Mouse (Mus musculus): Measurements from ENCODE around the gene Olfr1212.

Olfr1212 gene

DNA sequence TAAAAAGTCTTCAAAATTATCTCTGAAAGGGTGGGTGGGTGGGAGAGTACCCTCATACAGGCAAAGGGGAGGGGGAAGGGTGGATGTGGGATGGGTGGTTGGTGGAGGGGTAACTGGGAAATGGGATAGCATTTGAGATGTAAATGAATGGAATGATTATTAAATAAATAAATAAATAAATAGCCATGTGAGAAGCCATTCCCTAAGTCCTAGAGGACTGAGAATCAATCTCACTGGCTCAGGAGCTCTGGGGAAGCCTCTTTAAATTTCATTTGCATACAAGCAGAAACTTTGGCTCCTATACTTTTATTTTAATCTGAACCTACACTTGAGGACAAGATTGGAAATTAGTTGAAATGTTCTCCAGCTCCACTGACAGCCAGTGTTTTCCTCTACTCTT is at the start of gene Olfr1212:
TSS of gene Olfr1212 (plus strand) at position 301 of the 400 bp plus-strand sequence.
- DNase-seq (ENCODE audit: low spot score), result no peak

DNA sequence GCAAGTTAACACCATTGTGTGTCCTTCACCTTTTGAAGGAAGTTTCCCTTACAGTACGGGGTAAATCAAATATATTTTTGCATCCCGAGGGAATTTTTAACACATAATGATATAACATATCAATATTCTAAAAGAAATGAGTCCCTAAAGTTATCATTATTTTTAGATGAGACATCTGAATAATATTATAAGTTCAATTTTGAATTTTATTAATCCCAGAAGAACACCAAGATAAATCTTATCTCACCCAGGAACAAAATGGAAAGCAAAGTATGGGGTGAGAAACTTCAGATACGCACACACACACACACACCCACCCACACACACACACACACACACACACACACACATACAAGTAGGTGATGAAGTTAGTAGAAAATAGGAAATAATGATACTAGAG is 38.7 kb upstream of the Olfr1212 start, which contains the start of gene Olfr1209:
TSS of gene Olfr1209 (minus strand) at position 101 of the 400 bp plus-strand sequence.
- no peak for DNase-seq (ENCODE audit: low spot score)

DNA sequence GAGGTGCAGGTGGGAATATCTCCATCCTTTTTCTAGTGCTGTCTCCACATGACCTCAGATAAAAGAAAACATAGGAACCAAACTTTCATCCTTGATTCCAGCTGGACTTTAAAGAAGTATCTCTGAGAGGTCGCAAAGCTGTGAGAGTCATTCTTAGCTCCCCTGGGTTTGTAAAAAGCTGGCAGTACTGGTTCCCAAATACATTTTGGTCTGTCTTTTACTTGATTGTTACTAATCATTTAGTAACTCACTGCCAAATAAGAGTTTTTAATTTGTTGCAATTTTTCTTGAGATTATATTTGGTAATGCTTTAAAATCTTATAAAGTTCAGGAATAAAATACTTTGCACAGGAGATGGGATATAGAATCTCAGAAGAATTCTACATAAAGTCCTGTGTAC is 15.8 kb upstream of the Olfr1212 start, which contains the start of gene Olfr1211:
TSS of gene Olfr1211 (minus strand) at position 101 of the 400 bp plus-strand sequence.
- DNase-seq (ENCODE audit: low spot score), result no peak

- no peak for DNase-seq (ENCODE audit: low spot score)
These were observed 26.4 kb downstream of the Olfr1212 start, which contains the start of gene Gm13762 for GRCm38 (mm10) chr2:88980181-88980580. Gene Gm13762, minus strand, starts transcription at chr2:88980281.

DNA sequence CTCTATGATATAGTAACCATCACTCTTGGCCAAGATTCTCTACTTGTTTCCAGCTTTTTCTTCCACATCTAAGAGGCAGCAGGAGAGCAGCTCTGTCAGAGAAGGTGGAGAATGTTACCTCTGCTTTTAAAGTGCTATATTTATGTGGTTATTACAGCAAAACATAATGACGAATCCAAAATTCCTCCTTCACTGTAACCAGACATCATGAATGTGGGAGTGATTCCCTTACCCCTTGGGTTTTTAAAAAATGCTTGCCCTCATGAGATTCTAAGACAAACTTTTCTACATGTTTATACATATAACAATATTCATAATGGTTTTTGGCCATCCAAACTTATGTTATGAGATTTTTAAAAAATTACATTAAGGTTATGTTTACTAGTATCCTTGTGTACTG is 38.8 kb downstream of the Olfr1212 start, which contains the start of gene Olfr1214:
TSS of gene Olfr1214 (minus strand) at position 101 of the 400 bp plus-strand sequence.
- DNase-seq (ENCODE audit: low spot score), result no peak

DNA sequence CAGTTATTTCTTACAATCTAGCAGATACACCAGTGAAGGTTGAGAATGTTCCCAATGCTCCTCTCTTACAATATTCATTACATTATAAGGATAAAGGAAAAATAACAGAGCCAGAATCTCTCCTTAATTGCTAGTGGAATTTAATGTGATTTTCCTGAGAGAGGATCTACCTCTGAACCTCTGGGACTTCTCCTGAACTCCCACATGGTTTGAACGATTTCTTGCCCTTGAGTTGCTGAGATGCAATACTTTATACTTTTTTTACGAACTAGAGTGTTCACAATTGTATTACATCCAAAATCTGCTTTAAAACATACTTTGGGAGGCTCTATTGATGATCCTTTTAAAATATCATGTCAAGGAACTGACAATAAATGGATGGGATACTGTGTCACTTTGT is 53.1 kb downstream of the Olfr1212 start, which contains the start of gene Olfr1215:
TSS of gene Olfr1215 (minus strand) at position 101 of the 400 bp plus-strand sequence.
- DNase-seq (ENCODE audit: low spot score), result no peak

All from urinary bladder, postnatal 25 days (tissue).